Mouse (Mus musculus): ENCODE measurements around the gene Kremen1. TPM values are rescaled to one million over a fixed set of nuclear protein-coding genes. Genes with fewer than 3 reads are reported as not detected.

Kremen1 gene
- 24.2 and 26.2 TPM in 2 replicates for polyA plus RNA-seq (2016; fragmentation: Nextera tagmentation; extraction: Ambion mirVana)

- ATAC-seq (ENCODE audit: insufficient number of reproducible peaks, insufficient read depth, low FRiP score, low TSS enrichment, low read depth), result peak; percentile 93
- peaks cover 22% of the 10 kb centered on the region for H3K4me1 ChIP-seq (replicated peaks)
- peak within 1 kb of the TSS; percentile 64; the same call in 1 of the 2 replicates for H3K27ac ChIP-seq
- H3K4me3 ChIP-seq (replicated peaks), result peak within 1 kb of the TSS; percentile 95
- WGBS, result 3% methylated on average over 48 of the region's 80 CpGs
- peak within 1 kb of the TSS; percentile 81 for H3K4me2 ChIP-seq
- H3K9ac ChIP-seq (replicated peaks), result peak within 1 kb of the TSS; percentile 92
- no peaks in the 10 kb centered on the region for H3K36me3 ChIP-seq
- no peaks in the 10 kb centered on the region for H3K9me3 ChIP-seq
- H3K27me3 ChIP-seq, result 0 out of 2 replicates have a peak, but pooled peaks cover 5% of the 10 kb centered on the region
Observed at GRCm38 (mm10) chr11:5261508-5262392, at the start of gene Kremen1. Gene Kremen1 (minus strand): TSS chr11:5261558.

GRCm38 (mm10) chr11:5307024-5307905, 45.9 kb upstream of the Kremen1 start:
- Histone ChIP-seq H3K9ac (replicated peaks) (no peak overlapping the region), H3K27ac (no peak overlapping the region), H3K27me3 (no peaks in the 10 kb centered on the region), H3K4me1 (replicated peaks) (no peaks in the 10 kb centered on the region), H3K4me2 (no peak overlapping the region), H3K9me3 (no peaks in the 10 kb centered on the region), H3K36me3 (no peaks in the 10 kb centered on the region), H3K4me3 (replicated peaks) (no peak overlapping the region)
- ATAC-seq (ENCODE audit: insufficient number of reproducible peaks, insufficient read depth, low FRiP score, low TSS enrichment, low read depth), result no peak
- 87% methylated on average over 13 of the region's 13 CpGs for WGBS

GRCm38 (mm10) chr11:5306017-5306416, 44.7 kb upstream of the Kremen1 start:
- no peak for ATAC-seq (ENCODE audit: insufficient number of reproducible peaks, insufficient read depth, low FRiP score, low TSS enrichment, low read depth)
- H3K36me3 ChIP-seq, result no peaks in the 10 kb centered on the region
- H3K27ac ChIP-seq, result no peak overlapping the region
- H3K9ac ChIP-seq (replicated peaks), result no peak overlapping the region
- no peaks in the 10 kb centered on the region for H3K27me3 ChIP-seq
- H3K4me3 ChIP-seq (replicated peaks), result no peak overlapping the region
- 0 out of 2 replicates have a peak, but pooled peaks cover 2% of the 10 kb centered on the region for H3K4me1 ChIP-seq (replicated peaks)
- no peak overlapping the region for H3K4me2 ChIP-seq
- no peaks in the 10 kb centered on the region for H3K9me3 ChIP-seq

GRCm38 (mm10) chr11:5304526-5304925, 43.2 kb upstream of the Kremen1 start:
- ATAC-seq (ENCODE audit: insufficient number of reproducible peaks, insufficient read depth, low FRiP score, low TSS enrichment, low read depth), result no peak
- Histone ChIP-seq H3K9me3 (no peaks in the 10 kb centered on the region), H3K9ac (replicated peaks) (no peak overlapping the region), H3K27me3 (no peaks in the 10 kb centered on the region), H3K27ac (no peak overlapping the region), H3K36me3 (no peaks in the 10 kb centered on the region), H3K4me3 (replicated peaks) (no peak overlapping the region), H3K4me2 (no peak overlapping the region), H3K4me1 (replicated peaks) (0 out of 2 replicates have a peak, but pooled peaks cover 2% of the 10 kb centered on the region)

GRCm38 (mm10) chr11:5298007-5298372, 36.6 kb upstream of the Kremen1 start:
- H3K4me1 ChIP-seq (replicated peaks), result peaks cover 41% of the 10 kb centered on the region
- peak overlapping the region; percentile 67 for H3K27ac ChIP-seq
- no peaks in the 10 kb centered on the region for H3K27me3 ChIP-seq
- no peak overlapping the region for H3K4me3 ChIP-seq (replicated peaks)
- H3K9ac ChIP-seq (replicated peaks), result no peak overlapping the region
- no peak for ATAC-seq (ENCODE audit: insufficient number of reproducible peaks, insufficient read depth, low FRiP score, low TSS enrichment, low read depth)
- H3K9me3 ChIP-seq, result no peaks in the 10 kb centered on the region
- no peaks in the 10 kb centered on the region for H3K36me3 ChIP-seq
- H3K4me2 ChIP-seq, result peak overlapping the region; percentile 48
- 10% methylated on average over 1 of the region's 1 CpGs for WGBS

- peak; percentile 79 for ATAC-seq (ENCODE audit: insufficient number of reproducible peaks, insufficient read depth, low FRiP score, low TSS enrichment, low read depth)
- Histone ChIP-seq H3K4me1 (replicated peaks) (peaks cover 41% of the 10 kb centered on the region), H3K27me3 (no peaks in the 10 kb centered on the region), H3K27ac (peak overlapping the region; percentile 67), H3K9me3 (no peaks in the 10 kb centered on the region), H3K9ac (replicated peaks) (0 out of 2 replicates have a peak overlapping the region, but pooled peaks have one; percentile 18), H3K4me3 (replicated peaks) (0 out of 2 replicates have a peak overlapping the region, but pooled peaks have one; percentile 1), H3K36me3 (no peaks in the 10 kb centered on the region), H3K4me2 (peak overlapping the region; percentile 48)
- WGBS, result 18% methylated on average over 13 of the region's 13 CpGs
Observed at GRCm38 (mm10) chr11:5297148-5298006, 36.0 kb upstream of the Kremen1 start.

- ATAC-seq (ENCODE audit: insufficient number of reproducible peaks, insufficient read depth, low FRiP score, low TSS enrichment, low read depth), result no peak
- Histone ChIP-seq H3K4me1 (replicated peaks) (peaks cover 41% of the 10 kb centered on the region), H3K36me3 (no peaks in the 10 kb centered on the region), H3K27me3 (no peaks in the 10 kb centered on the region), H3K27ac (peak overlapping the region; percentile 67), H3K4me3 (replicated peaks) (no peak overlapping the region), H3K4me2 (peak overlapping the region; percentile 48), H3K9ac (replicated peaks) (no peak overlapping the region), H3K9me3 (no peaks in the 10 kb centered on the region)
- 17% methylated on average over 2 of the region's 2 CpGs for WGBS
Observed at GRCm38 (mm10) chr11:5296576-5297115, 35.3 kb upstream of the Kremen1 start.

- Histone ChIP-seq H3K27me3 (no peaks in the 10 kb centered on the region), H3K36me3 (no peaks in the 10 kb centered on the region), H3K27ac (no peak overlapping the region), H3K9ac (replicated peaks) (no peak overlapping the region), H3K4me2 (no peak overlapping the region), H3K4me3 (replicated peaks) (no peak overlapping the region), H3K4me1 (replicated peaks) (peaks cover 39% of the 10 kb centered on the region), H3K9me3 (no peaks in the 10 kb centered on the region)
- WGBS, result 84% methylated on average over 3 of the region's 3 CpGs
- no peak for ATAC-seq (ENCODE audit: insufficient number of reproducible peaks, insufficient read depth, low FRiP score, low TSS enrichment, low read depth)
Observed at GRCm38 (mm10) chr11:5294805-5295204, 33.4 kb upstream of the Kremen1 start.

- H3K36me3 ChIP-seq, result peaks cover 38% of the 10 kb centered on the region
- H3K27me3 ChIP-seq, result no peaks in the 10 kb centered on the region
- H3K9me3 ChIP-seq, result no peaks in the 10 kb centered on the region
- H3K4me1 ChIP-seq (replicated peaks), result peaks cover 7% of the 10 kb centered on the region
- H3K4me2 ChIP-seq, result no peak overlapping the region
- H3K4me3 ChIP-seq (replicated peaks), result no peak overlapping the region
- H3K9ac ChIP-seq (replicated peaks), result no peak overlapping the region
- 28% methylated on average over 5 of the region's 5 CpGs for WGBS
- H3K27ac ChIP-seq, result no peak overlapping the region
- no peak for ATAC-seq (ENCODE audit: insufficient number of reproducible peaks, insufficient read depth, low FRiP score, low TSS enrichment, low read depth)
Observed at GRCm38 (mm10) chr11:5290691-5291090, 29.3 kb upstream of the Kremen1 start.

GRCm38 (mm10) chr11:5289826-5290580, 28.6 kb upstream of the Kremen1 start:
- Histone ChIP-seq H3K4me3 (replicated peaks) (no peak overlapping the region), H3K36me3 (peaks cover 44% of the 10 kb centered on the region), H3K4me1 (replicated peaks) (no peaks in the 10 kb centered on the region), H3K9me3 (no peaks in the 10 kb centered on the region), H3K4me2 (no peak overlapping the region), H3K9ac (replicated peaks) (no peak overlapping the region), H3K27me3 (no peaks in the 10 kb centered on the region), H3K27ac (no peak overlapping the region)
- 94% methylated on average over 4 of the region's 4 CpGs for WGBS
- ATAC-seq (ENCODE audit: insufficient number of reproducible peaks, insufficient read depth, low FRiP score, low TSS enrichment, low read depth), result no peak
